Mouse (Mus musculus) hindbrain, embryonic 16.5 days (tissue): ENCODE measurements around the gene Krt27. TPM values are rescaled to one million over a fixed set of nuclear protein-coding genes. Genes with fewer than 3 reads are reported as not detected.

Source experiments
- ATAC-seq: fragments of 200-750 bp; cut with Nextera tagmentation; 2 replicates; pipeline ENCODE4 v1.8.0; 2017; ENCODE audit warnings: moderate TSS enrichment, moderate library complexity
- H3K27ac ChIP-seq: fragments of 300-500 bp; sonication (generic); 2 replicates; pipeline ENCODE4 v1.5.1; 2014; ENCODE audit warnings: low read depth, mild to moderate bottlenecking, control low read depth, low read length, moderate library complexity
- H3K27me3 ChIP-seq: fragments of 300-500 bp; sonication (generic); replicated peaks from 2 replicates; pipeline ENCODE4 v1.6.1; 2014; ENCODE audit warnings: low read length; ENCODE audit not compliant: control insufficient read depth, insufficient read depth
- H3K36me3 ChIP-seq: fragments of 300-500 bp; sonication (generic); 2 replicates; pipeline ENCODE4 v1.6.1; 2014; ENCODE audit warnings: mild to moderate bottlenecking, low read length, moderate library complexity, mixed read lengths; ENCODE audit not compliant: control insufficient read depth, insufficient read depth
- H3K4me1 ChIP-seq: fragments of 300-500 bp; sonication (generic); 2 replicates; pipeline ENCODE4 v1.6.1; 2014; ENCODE audit warnings: low read depth, low read length; ENCODE audit not compliant: control insufficient read depth, insufficient read depth
- H3K4me2 ChIP-seq: fragments of 300-500 bp; sonication (generic); 2 replicates; pipeline ENCODE4 v1.6.1; 2014; ENCODE audit warnings: mild to moderate bottlenecking, low read length, control low read depth, moderate library complexity
- H3K4me3 ChIP-seq: fragments of 300-500 bp; sonication (generic); 2 replicates; pipeline ENCODE4 v1.5.1; 2014; ENCODE audit warnings: mild to moderate bottlenecking, low read length, control low read depth, moderate library complexity
- H3K9ac ChIP-seq: fragments of 300-500 bp; sonication (generic); 2 replicates; pipeline ENCODE4 v1.6.1; 2014; ENCODE audit warnings: low read depth, mild to moderate bottlenecking, control low read depth, low read length, moderate library complexity
- H3K9me3 ChIP-seq: fragments of 300-500 bp; sonication (generic); 2 replicates; pipeline ENCODE4 v1.6.1; 2014; ENCODE audit warnings: mild to moderate bottlenecking, low read length, moderate library complexity; ENCODE audit not compliant: control insufficient read depth
- WGBS: fragments of 180-500 bp; shearing (Covaris S2); extraction: QIAGEN DNeasy Blood & Tissue Kit; methylation state at CpG from one replicate; pipeline ENCODE4 v1.1.7; 2014; 5-methylcytosine and 5-hydroxymethylcytosine counted together
- polyA plus RNA-seq: library from polyadenylated mRNA; unstranded; fragments of >200 nt; fragmentation: Nextera tagmentation; extraction: Ambion mirVana; gene quantifications from 2 replicates; pipeline ENCODE4 v1.2.1, GENCODE M21; 2015

Gene Krt27
- polyA plus RNA-seq, 1 experiment from 2014 or later: 0.41 TPM

GRCm38 (mm10) chr11:99310882-99311281 lies 40.0 kb downstream of the Krt27 start:
- Histone ChIP-seq H3K9me3 (no peaks in the 10 kb centered on the region), H3K4me2 (no peak overlapping the region), H3K4me1 (no peaks in the 10 kb centered on the region), H3K4me3 (no peak overlapping the region), H3K27ac (no peak overlapping the region), H3K9ac (no peak overlapping the region), H3K36me3 (no peaks in the 10 kb centered on the region), H3K27me3 (no peaks in the 10 kb centered on the region)
- no peak for ATAC-seq
- WGBS: 87% methylated on average over 1 of the region's 1 CpGs

- ATAC-seq: no peak
- WGBS: 34% methylated on average over 2 of the region's 2 CpGs
- no peak overlapping the region for H3K27ac ChIP-seq
- no peaks in the 10 kb centered on the region for H3K36me3 ChIP-seq
- no peak overlapping the region for H3K4me3 ChIP-seq
- no peak overlapping the region for H3K9ac ChIP-seq
- H3K4me1 ChIP-seq: no peaks in the 10 kb centered on the region
- no peaks in the 10 kb centered on the region for H3K27me3 ChIP-seq
- H3K9me3 ChIP-seq: no peaks in the 10 kb centered on the region
- H3K4me2 ChIP-seq: no peak overlapping the region
Measured at GRCm38 (mm10) chr11:99307579-99307978, 43.3 kb downstream of the Krt27 start.

Other genes with a start within 250 kb of the Krt27 start
- gene Ccr7, start 196.0 kb downstream of the Krt27 start, polyA plus RNA-seq: not detected in 2 replicates
- 225 and 246 TPM in 2 replicates for gene Smarce1, start 120.1 kb downstream of the Krt27 start, polyA plus RNA-seq
- gene Krt222, start 107.0 kb downstream of the Krt27 start, polyA plus RNA-seq: 10.9 and 14.3 TPM in 2 replicates
- gene Krt24, start 65.8 kb downstream of the Krt27 start, polyA plus RNA-seq: 0.08 TPM in 1 of 2 replicates, not detected in the other
- 0.67 and 1.4 TPM in 2 replicates for gene Krt25, start 28.2 kb downstream of the Krt27 start, polyA plus RNA-seq
- 0.37 and 0.41 TPM in 2 replicates for gene Krt26, start 13.1 kb downstream of the Krt27 start, polyA plus RNA-seq
- 0.52 and 0.55 TPM in 2 replicates for gene Krt28, start 23.8 kb upstream of the Krt27 start, polyA plus RNA-seq
- 22.8 and 27.5 TPM in 2 replicates for gene Krt10, start 38.3 kb upstream of the Krt27 start, polyA plus RNA-seq
- 0.19 TPM in 1 of 2 replicates, not detected in the other for gene Krt12, start 71.2 kb upstream of the Krt27 start, polyA plus RNA-seq
- gene Krt20, start 87.0 kb upstream of the Krt27 start, polyA plus RNA-seq: 0.10 and 0.19 TPM in 2 replicates
- gene Krt23, start 142.0 kb upstream of the Krt27 start, polyA plus RNA-seq: 0.19 and 0.22 TPM in 2 replicates
- gene Krt39, start 170.2 kb upstream of the Krt27 start, polyA plus RNA-seq: not detected in 2 replicates
- gene Krt40, start 192.1 kb upstream of the Krt27 start, polyA plus RNA-seq: not detected in 2 replicates
- not detected in 2 replicates for gene Krtap3-3, start 199.8 kb upstream of the Krt27 start, polyA plus RNA-seq
- gene Krtap3-2, start 205.7 kb upstream of the Krt27 start, polyA plus RNA-seq: not detected in 2 replicates
- gene Gm11939, start 208.4 kb upstream of the Krt27 start, polyA plus RNA-seq: not detected in 2 replicates
- gene Krtap3-1, start 215.5 kb upstream of the Krt27 start, polyA plus RNA-seq: not detected in 2 replicates
- gene Krtap1-5, start 229.9 kb upstream of the Krt27 start, polyA plus RNA-seq: not detected in 2 replicates
- gene Krtap1-4, start 232.6 kb upstream of the Krt27 start, polyA plus RNA-seq: not detected in 2 replicates
- gene Krtap1-3, start 240.2 kb upstream of the Krt27 start, polyA plus RNA-seq: not detected in 2 replicates
- not detected in 2 replicates for gene Krtap9-3, start 247.0 kb upstream of the Krt27 start, polyA plus RNA-seq